Mouse (Mus musculus): ENCODE data around the gene Fbl. TPM values are rescaled to one million over a fixed set of nuclear protein-coding genes. Genes with fewer than 3 reads are reported as not detected.
"Not testable (repeated sequence)": the region's sequence is repeated elsewhere in the genome, so short reads cannot be mapped to it uniquely, and the experiment has no call there.

Fbl gene
- 10 to 100 TPM; 48.3 to 55.8 TPM for total RNA-seq (2021)

DNA sequence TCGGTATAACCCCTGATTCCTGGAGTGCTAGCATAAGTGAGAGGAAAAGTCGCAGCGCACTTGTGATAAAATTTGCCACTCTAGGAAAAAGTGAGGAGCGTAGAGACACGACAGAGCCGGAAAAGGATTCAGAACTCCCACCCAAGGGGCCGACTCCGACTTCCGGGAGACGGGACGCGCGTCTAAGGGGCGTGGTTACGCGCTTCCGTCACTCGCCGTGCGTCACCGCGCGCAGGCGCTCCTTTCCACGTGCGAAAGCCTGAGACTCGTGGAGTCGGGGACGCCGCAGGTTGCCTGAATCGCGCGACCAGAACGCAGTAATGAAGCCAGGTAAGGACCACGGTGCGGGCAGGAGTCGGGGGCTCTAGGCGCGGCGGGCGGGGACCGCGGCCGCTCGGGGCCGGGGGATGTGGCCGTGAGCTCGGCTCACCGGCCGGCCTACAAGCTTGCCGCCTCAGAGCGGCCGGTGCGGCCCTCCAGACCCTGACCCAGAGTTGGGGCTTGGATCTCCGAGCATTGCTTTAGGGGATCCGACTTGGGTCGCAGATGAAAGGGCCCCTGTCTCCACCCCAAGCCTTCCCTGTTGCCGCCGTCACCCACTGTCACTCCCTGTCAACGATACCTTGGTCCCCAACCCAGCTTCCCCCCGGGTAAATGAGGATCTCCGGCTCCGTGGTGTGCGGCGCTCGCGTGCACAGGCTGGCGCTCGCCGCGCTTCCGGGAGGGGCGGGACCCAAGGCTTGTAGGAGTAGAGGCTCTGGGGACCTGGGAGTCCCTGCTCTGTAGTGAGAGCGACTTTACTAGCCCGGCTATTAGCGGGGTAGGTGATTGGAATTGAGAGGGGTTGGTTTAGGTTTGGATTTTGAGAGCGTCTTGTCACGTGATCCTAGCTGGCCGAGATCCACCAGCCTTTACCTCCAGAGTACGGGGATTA lies at the start of gene Fbl:
Gene Fbl, plus strand, starts transcription at position 222 of the 934 bp plus-strand sequence.
- DNase-seq, result peak; percentile 90 to 92

DNA sequence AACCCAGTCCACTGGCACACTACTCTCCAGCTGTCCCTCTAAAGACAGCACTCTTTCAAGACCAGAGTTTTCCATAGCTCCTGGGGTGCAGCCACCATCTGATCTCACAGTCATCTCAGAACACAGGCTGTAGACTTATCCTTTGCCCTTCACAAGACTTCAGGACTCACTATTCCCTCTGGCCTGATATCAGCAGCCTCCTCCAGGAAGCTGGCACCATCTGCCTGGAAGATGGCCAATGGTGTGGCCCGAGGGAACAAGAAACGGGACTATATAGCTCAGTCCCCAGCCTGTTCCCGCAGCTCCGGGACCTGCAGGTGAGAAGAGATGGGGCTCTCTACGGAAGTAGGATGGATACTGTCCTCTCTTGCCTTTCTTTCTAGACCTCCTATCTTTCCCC lies 40.3 kb upstream of the Fbl start, which contains the start of gene 9530053A07Rik:
Gene 9530053A07Rik, plus strand, starts transcription at position 301 of the 400 bp plus-strand sequence.
- DNase-seq, result no peak

DNA sequence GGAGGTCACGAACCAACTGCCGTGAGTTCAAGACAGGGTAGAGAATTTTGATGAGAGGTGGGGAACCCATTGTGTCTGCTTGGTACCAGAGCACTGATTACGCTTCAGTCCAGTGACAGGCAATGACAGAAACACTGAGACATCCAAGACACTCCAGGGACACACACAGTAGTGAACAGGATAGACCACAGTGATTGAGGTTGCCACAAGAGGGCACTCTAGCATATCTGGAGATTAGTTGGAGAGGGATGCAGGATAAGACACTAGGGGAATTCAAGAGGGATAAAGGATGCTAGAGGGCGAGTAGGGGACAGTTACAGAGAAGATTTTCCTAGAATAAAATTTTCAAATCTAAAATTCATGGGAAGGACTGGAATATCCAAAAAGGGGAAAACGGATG lies 31.9 kb upstream of the Fbl start:
- DNase-seq, result peak; percentile 13 to 23

DNA sequence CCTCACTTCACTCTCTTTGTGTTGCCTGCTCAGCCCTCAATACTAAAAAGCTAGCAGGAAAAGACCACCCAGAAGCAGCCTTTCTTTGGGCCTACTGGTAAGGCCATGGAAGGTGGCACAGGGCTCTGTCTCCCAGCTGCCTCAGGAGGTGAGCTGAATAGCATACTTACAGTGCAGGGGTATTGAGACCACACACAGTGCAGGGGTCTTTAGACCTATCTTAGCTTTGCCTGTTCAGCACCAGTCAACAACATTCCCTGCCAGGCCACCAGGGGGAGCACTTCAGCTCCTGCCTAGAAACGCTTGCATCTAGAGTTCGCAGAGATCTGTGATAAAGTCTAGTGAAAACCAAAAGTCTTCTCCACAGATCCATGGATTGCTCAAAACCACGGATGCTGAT lies 21.2 kb upstream of the Fbl start:
- DNase-seq, result peak; percentile 40 to 62

DNA sequence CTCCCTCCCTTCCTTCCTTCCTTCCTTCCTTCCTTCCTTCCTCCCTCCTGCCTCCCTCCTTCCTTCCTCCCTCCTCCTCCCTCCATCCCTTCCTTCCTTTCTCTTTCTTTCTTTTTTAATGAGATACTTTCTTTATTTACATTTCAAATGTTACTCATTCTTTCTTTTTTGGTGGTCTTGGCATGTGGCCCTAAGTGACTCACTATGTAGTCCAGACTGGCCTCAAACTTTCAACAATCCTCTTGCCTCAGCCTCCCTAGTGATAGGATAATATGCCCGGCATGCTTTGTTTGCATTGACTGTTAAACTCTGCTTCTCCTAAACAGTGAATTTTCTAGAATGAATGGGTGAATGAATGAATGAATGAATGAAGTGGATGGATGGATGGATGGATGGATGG lies 19.7 kb upstream of the Fbl start:
- DNase-seq, result no peak

DNA sequence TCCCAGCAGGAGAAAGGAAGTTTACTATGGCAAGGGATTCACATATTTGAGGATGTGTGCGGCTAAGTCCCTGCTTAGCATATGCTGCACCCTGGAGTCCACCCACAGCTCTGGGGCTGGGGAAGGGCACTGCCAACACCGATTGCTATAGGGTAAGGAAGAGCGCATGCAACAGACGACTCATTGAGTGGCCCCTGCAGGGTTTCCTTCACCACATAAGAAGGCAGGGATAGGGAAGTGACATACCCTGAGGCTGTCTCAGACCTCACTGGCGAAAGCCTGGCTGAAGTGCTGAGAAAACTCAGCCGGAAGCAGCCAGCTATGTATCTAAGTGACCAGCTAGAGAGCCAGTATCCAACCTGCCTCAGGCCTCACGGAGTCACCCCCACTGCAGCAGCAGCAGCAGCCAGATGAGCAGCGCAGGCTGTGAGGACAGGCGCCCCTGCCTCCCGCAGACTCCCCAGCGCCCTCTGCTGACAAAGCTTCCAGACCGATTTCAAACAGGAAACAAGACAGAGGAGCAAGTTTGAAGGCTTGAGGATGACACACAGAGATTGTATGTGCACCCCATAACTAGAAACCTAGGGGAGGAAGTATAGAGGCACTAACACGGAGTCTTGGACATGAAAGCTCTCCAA lies 17.8 kb upstream of the Fbl start:
- peak; percentile 39 to 49 for DNase-seq

DNA sequence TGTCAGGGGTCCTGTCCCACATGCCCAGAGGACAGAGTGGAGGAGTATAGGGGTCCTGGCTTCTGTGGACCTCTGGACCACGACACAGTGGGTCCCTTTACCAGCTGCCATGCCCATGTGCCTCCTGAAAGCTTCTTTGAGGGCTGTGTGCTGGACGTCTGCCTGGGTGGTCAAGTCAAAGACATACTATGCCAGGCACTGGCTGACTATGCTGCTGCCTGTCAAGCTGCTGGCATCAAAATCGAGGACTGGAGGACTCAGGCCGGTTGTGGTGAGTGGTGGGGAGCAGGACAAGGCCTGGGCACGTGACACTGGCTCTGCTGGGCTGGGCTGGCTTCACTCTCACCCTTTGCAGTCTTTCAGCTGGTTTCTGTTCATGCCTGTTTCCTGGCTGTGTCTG lies 15.9 kb upstream of the Fbl start:
- DNase-seq, result not testable (repeated sequence)

DNA sequence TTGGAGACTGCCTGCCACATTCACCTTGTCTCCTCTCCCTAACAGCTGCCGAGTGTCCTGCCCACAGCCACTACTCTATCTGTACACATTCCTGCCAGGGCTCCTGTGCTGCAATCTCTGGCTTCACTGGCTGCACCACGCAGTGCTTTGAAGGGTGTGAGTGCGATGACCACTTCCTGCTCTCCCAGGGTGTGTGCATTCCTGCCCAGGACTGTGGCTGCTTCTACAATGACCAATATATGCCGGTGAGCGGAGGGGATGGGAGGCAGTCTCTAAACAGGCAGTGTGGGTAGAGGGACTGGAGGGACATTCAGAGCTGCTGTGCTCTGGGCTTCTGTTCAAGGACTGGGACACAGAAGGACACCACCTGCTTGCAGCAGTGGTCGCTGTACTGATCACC lies 10.2 kb upstream of the Fbl start:
- DNase-seq, result no peak

DNA sequence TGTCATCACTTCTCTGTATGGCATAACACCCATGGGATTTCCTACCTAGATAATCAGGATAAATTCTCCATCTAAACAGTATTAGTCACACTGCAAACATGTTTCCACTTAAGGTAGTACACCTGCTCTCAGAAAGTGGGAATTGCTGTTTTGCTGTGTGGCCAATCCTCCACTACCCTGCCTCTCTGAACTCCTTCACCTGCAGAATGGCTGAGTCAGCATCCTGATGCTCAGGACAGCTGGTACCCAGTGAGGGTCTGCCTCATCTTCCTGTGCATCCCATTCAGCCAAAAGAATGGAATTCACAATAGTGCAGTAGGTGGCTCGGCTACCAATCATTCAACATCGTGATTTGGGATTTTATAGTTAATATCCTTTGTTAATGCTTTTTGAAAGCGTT lies 9.6 kb upstream of the Fbl start:
- no peak for DNase-seq

DNA sequence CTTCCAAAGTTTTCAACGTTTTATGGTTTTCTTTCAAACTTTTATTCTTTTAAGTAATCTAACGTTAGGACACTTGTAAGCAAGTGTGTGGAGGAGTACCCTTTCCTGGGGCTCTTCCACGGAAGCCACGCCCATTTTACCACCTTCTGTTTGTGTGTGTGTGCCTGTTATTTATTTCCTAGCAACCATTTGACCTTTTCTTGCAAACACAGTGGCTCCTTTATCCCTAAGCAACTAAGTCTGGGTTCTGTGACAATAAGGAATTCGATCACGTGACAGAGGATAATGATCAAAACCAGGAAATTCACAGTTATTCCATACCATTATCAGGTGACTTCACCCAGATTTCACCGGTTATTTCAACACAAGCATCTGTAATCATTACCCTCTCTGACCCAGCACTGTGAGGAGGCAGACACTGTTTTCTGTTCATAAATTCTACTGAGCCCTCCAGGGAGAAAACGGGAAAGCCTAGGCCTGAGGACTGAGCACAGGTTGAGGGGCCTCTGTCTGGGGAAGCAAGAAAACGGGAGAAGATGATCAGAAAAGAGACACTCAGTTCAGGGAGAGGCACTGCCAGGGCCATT lies 8.3 kb upstream of the Fbl start:
- no peak for DNase-seq

DNA sequence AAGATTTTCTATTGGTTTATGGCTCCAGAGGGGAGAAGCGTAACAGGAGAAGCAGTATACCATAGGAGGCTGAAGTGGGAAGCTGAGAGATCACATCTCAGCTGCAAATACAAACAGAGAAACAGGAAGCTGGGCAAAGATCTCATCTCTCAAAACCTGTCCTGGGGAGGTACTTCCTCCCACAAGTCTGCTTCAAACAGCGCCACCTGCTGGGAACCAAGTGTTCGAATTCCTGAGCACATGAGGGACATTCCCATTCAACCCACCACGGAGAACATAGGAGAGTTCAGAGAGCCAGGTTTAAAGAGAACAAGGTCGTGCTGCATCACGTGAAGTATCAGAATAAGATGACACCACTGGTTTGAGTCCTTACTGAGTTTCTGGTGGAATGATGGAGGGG lies 4.1 kb upstream of the Fbl start:
- DNase-seq, result no peak

DNA sequence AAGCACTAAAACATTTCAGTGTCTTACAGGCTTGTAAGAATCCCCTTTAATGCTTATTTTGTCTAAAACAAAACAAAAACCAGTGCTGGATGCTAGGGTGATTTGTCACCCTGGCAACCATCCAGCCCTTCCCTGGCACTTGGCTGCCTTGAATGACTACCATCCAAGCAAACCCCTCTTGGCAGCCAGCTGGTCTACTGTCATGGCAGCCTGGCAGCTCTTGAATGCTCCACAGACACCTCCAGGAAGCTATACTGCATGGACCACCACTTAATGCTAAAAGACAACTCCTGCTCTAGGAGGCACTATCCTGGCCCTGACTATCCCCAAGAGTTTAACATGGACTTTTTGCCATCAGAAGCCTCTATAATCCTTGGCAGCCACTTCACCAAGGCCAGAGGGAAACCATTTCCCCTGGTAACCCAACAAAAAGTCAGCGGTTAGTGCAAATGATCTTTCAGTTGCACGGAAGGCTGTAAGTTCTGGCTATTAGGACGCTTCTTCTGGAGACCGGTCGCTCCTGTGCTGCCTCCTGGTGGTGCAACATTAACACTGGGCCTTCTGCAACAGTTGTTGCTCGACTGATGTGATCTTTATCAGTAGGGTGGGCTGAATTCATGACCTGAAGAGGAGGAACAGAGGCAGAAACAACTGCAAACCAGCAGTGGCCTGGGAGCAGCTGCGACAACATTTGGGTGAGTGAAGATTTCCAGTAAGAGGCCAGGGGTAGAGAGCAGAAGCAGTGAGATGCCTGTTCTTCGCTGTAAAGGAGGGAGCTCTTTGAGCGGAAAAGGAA lies 992 bp upstream of the Fbl start:
- peak in 1 of 2 experiments; percentile 50 for DNase-seq

DNA sequence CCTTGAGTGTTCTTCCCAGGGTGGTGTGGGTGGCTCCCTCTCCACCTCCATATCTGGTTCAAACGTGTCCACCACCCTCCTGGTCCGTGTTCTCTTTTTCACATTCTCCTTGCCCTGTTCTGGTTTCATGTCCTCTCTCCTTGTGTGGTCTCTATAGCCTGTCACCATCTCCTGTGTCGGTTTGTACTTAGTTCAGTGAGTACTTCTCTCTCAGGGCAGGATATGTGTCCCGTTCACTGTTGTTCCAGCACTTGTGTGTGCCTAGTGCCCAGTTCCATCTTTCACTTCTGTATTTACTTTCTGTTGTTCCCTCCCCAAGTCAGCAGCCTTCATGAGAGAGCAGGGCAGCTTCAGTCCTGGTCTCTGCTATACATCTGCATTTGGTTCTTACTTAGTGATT lies 5.8 kb downstream of the Fbl start:
- DNase-seq, result no peak

DNA sequence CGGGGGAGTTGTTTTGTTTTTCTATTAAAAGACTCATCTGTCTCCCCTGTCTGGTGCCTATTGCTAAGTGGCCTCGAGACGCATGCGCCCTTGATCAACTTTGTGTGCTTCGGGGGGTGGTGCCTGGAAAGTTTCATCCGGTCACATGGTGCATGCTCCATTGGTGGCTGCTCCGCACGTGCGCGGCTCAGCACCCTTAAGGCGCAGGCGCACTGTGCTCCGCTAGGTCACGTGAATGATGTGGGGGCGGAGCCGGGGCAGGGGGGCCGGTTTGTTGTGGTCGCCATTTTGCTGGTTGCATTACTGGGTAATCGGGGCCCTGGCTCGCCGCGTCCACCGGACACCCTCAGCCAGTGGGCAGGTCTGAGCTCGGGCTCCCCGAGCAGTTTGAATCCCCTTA lies 9.7 kb downstream of the Fbl start, which contains the start of gene Dyrk1b:
Gene Dyrk1b, plus strand, starts transcription at position 242 of the 400 bp plus-strand sequence.
- DNase-seq, result peak; percentile 97 to 98

DNA sequence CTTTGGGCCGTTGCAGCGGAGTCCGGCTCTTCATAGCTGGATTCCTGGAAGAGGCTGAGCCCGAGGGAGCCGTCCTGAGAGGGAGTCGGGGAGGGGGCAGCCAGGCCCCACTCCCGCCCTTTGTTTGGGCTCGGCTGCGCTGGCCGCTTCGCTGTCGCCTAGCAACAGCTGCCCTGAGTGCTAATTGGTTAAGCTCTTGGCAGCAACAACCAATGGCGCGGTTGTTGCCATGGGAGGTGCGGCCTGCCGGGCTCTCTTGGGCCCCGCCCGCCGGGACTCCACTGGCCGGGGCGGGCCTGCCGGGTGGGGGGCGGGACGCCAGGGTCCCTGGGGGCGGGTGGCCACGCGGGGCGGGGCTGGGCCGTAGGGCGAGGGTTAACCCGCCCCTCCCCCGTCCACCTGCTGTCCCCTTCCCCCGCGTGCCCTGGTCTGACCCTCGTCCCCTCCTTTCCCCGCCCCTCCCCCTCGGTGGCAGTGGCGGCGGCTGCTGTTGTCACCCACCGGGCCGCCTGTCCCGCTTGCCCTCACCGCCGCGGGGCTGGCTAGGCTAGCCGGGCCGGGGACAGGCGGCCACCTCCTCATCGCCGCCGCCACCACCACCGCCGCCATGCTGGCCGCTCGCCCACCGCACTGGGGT lies 10.3 kb downstream of the Fbl start:
- DNase-seq, result peak; percentile 91 to 92

DNA sequence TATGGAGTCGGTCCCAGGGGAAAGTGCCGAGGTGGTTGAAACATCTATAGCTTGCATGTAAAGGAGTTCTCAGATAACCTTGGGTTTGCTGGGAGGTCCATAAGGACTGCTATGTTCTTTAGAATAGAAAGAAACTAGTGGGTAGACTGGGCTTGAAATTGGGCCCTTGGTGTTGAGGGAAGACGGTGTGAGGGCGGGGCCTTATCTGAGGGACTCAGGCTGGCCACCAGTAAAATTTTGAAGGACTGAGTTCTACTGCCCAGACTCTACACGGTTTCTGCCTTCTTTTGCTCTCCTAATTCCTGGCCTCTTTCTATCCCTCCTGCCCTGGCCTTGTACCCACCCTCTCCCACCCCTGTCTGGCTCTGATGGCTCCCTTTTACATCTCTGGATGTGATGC lies 11.4 kb downstream of the Fbl start:
- no peak for DNase-seq

DNA sequence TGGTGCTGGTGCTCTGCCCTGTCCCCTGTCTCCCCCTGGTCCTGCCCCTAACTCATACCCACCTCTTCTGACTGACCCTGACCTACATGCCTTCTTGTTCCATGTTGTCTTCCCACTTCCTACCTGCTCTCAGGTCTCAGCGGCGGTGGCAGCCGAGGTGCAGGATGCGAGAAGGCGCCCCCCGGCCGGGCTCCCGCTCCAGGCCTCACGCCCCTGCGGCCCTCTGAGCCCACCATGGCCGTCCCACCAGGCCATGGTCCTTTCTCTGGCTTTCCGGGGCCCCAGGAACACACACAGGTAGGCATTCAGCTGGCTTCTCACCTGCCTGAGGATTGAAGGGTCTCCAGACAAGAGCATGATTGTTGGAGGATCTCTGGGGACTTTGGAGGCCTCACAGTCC lies 11.9 kb downstream of the Fbl start:
- DNase-seq, result no peak

DNA sequence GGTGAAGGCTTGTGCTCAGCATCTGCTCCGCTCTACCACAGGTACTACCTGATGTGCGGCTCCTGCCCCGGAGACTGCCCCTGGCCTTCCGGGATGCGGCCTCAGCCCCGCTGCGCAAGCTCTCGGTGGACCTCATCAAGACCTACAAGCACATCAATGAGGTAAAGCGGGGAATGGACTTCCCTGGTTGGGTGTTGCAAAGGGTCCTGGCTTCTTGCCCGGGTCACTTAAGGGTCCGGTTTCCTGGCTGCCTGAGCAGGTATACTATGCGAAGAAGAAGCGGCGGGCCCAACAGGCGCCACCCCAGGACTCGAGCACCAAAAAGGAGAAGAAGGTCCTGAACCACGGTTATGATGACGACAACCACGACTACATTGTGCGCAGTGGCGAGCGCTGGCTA lies 12.8 kb downstream of the Fbl start:
- DNase-seq, result no peak

DNA sequence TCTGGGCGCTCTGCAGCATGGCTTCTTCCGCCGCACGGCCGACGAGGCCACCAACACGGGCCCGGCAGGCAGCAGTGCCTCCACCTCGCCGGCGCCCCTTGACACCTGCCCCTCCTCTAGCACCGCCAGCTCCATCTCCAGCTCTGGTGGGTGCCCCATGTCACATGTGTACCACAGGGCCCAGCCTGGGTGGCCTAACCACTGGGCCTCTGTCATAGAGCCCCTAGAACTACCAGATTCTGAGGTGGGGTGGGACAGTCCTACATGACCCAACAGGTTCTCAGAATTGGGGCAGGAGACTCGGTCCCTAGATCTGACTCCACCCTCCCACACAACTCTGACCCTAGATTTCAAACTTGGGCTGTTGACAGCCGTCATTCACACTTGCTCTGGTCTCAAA lies 16.4 kb downstream of the Fbl start:
- no peak for DNase-seq

DNA sequence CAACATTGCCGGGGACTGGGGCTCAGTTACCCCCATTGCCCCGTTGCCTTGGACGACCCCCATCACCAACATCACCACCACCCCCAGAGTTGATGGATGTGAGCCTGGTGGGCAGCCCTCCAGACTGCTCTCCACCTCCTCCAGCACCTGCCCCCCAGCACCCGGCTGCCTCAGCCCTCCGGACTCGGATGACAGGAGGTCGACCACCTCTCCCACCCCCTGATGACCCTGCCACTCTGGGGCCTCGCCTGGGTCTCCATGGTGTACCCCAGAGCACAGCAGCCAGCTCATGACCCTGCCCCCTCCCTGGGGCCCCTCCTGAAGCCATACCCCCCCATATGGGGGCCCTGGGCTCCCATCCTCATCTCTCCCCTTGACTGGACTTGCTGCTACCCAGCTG lies 17.1 kb downstream of the Fbl start:
- DNase-seq, result no peak

DNA sequence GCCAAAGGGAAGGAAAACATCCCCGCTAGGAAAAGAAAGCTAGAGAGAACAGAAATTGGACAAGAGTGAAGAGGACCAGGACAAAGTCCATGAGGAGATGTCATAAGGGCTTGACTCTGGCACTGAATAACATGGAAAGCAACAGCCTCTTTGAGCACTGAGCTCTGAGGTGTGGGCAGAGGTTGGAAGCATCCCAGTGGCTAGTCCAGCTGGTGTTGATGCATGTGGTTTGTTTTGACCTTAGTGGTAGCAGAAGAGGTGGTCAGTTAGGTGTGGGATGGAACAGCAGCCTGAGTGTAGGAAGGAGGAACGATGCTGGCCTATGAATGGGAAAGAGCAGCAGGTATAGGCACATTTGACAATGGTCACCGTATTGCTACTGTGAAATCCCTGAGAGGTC lies 22.0 kb downstream of the Fbl start:
- DNase-seq, result no peak

DNA sequence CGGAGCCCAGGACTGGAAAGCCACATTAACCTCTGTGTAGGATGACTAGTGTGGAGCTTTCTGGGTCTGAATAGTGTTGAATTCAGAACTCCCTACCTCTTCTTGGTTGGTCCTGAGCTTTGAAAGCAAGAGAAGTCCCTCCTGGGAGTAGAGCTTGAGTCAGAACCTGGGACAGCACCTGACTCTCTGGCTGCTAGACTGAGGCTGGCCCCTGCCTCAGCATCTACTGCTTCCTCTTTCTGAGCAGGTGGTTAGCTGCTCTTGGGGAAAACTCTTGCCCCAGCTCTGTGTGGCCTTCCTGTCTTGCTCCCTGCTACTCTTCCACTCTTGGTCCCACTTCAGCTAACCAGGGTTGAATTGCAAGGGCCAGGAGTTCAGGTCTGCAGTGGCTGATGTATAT lies 22.4 kb downstream of the Fbl start:
- DNase-seq, result no peak

Measured in layer of hippocampus, postnatal 36 days (tissue).